Mouse (Mus musculus): ENCODE measurements at regions not wholly inside any gene's neighbourhood (a gene's known extent, or its start where the extent isn't known, plus 50 kb on each side); places are given as distances from the start of the nearest gene placed in this dataset.
A peak's percentile ranks its signal among the peaks of the same experiment; 100 is the strongest.

DNA sequence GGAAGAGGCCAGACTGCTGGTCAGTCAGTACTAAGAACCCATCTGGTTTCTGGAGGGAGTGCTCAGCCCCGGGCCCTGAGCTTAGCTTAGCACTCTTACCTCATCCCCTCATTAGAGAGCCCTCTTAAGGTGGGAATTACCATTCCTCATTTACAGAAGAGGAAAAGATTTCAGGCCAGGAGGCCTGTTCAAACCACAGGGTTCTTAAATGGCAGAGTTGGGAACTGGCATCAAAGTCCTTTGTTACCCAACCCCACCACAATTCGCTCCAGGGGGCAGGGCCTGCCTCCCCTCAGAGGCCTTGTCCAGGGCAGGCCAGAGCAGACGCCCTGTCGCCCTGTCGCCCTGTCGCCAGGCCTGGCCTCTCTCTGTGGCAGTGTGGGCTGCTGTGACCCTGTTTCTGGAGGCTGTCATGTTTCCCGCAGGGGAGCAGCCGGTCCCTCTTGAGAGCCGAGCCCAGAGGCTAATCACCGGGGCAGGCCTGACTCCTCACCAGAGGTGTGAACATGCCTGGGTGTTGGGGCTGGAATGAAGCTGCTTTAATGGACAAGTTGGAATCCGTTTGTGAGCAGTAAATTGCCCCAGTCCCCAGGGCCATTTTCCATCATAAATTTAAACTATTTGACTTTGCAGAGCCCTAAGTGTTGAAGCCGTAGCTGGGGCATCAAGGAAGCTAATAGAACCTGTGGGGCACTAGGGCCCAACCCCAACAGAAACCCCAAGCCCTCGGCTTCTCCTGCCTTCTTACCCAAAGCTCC, 116.9 kb upstream of the Haao start:
- Histone ChIP-seq H3K27me3 (ENCODE audit: control insufficient read depth, insufficient read depth, low read length) (no peaks in the 10 kb centered on the region), H3K27ac (ENCODE audit: insufficient read depth, low read depth, low read length) (no peak overlapping the region), H3K4me3 (ENCODE audit: low read depth, low read length) (no peak overlapping the region), H3K36me3 (ENCODE audit: control insufficient read depth, insufficient read depth, low read length) (no peaks in the 10 kb centered on the region), H3K4me1 (ENCODE audit: control insufficient read depth, insufficient read depth, insufficient read length, low read length) (peaks cover 18% of the 10 kb centered on the region)
- WGBS = 88% methylated on average over 13 of the region's 13 CpGs
- TF ChIP-seq CTCF (IDR thresholded peaks at IDR 0.05; ENCODE audit: extremely low read depth, insufficient read length, insufficient replicate concordance, low read depth, low read length) (no peak), POLR2A (IDR thresholded peaks at IDR 0.05; ENCODE audit: low read depth, low read length) (no peak)

- H3K36me3 ChIP-seq (ENCODE audit: control insufficient read depth, insufficient read depth, low read length) = no peaks in the 10 kb centered on the region
- peaks cover 19% of the 10 kb centered on the region; the same call in 1 of the 2 replicates for H3K4me1 ChIP-seq (ENCODE audit: control insufficient read depth, insufficient read depth, insufficient read length, low read length)
- H3K4me3 ChIP-seq (ENCODE audit: low read depth, low read length) = no peak overlapping the region
- H3K27me3 ChIP-seq (ENCODE audit: control insufficient read depth, insufficient read depth, low read length) = no peaks in the 10 kb centered on the region
- WGBS = 76% methylated on average over 8 of the region's 8 CpGs
- no peak overlapping the region for H3K27ac ChIP-seq (ENCODE audit: insufficient read depth, low read depth, low read length)
- TF ChIP-seq POLR2A (IDR thresholded peaks at IDR 0.05; ENCODE audit: low read depth, low read length) (no peak), CTCF (IDR thresholded peaks at IDR 0.05; ENCODE audit: extremely low read depth, insufficient read length, insufficient replicate concordance, low read depth, low read length) (no peak)
Observed at GRCm38 (mm10) chr17:83963561-83963960, 115.8 kb upstream of the Haao start.

- H3K4me3 ChIP-seq (ENCODE audit: low read depth, low read length) = no peak overlapping the region
- peaks cover 26% of the 10 kb centered on the region for H3K4me1 ChIP-seq (ENCODE audit: control insufficient read depth, insufficient read depth, insufficient read length, low read length)
- H3K27ac ChIP-seq (ENCODE audit: insufficient read depth, low read depth, low read length) = no peak overlapping the region
- WGBS = 27% methylated on average over 4 of the region's 4 CpGs
- no peaks in the 10 kb centered on the region for H3K27me3 ChIP-seq (ENCODE audit: control insufficient read depth, insufficient read depth, low read length)
- no peaks in the 10 kb centered on the region for H3K36me3 ChIP-seq (ENCODE audit: control insufficient read depth, insufficient read depth, low read length)
- no peak for TF ChIP-seq CTCF (IDR thresholded peaks at IDR 0.05; ENCODE audit: extremely low read depth, insufficient read length, insufficient replicate concordance, low read depth, low read length)
- no peak for TF ChIP-seq POLR2A (IDR thresholded peaks at IDR 0.05; ENCODE audit: low read depth, low read length)
Observed at GRCm38 (mm10) chr17:83962841-83963240, 115.1 kb upstream of the Haao start.

DNA sequence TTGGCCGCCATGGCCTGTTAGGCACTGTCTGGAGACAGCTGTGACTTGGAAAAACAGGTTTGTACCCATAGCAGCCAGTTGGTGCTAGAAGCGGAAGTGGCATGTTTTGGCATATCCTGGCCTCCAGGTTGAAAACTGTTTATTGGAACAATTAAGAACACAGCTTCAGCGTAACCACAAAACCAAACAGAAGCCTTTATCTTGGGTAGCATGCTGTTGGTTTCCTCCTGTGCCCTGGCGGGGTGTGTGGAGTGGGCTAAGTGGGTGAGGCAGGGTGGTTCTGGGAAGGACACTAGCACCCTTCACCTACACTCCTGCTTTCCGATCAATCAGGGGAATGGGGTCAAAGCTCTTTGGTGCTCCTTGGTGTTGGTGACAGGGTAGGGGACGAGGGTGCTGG, 114.4 kb upstream of the Haao start:
- H3K4me3 ChIP-seq (ENCODE audit: low read depth, low read length) = no peak overlapping the region
- TF ChIP-seq CTCF (IDR thresholded peaks at IDR 0.05; ENCODE audit: extremely low read depth, insufficient read length, insufficient replicate concordance, low read depth, low read length) = no peak
- no peak for TF ChIP-seq POLR2A (IDR thresholded peaks at IDR 0.05; ENCODE audit: low read depth, low read length)
- H3K36me3 ChIP-seq (ENCODE audit: control insufficient read depth, insufficient read depth, low read length) = no peaks in the 10 kb centered on the region
- H3K27ac ChIP-seq (ENCODE audit: insufficient read depth, low read depth, low read length) = no peak overlapping the region
- peaks cover 29% of the 10 kb centered on the region for H3K4me1 ChIP-seq (ENCODE audit: control insufficient read depth, insufficient read depth, insufficient read length, low read length)
- H3K27me3 ChIP-seq (ENCODE audit: control insufficient read depth, insufficient read depth, low read length) = no peaks in the 10 kb centered on the region
- WGBS = 87% methylated on average over 6 of the region's 6 CpGs

DNA sequence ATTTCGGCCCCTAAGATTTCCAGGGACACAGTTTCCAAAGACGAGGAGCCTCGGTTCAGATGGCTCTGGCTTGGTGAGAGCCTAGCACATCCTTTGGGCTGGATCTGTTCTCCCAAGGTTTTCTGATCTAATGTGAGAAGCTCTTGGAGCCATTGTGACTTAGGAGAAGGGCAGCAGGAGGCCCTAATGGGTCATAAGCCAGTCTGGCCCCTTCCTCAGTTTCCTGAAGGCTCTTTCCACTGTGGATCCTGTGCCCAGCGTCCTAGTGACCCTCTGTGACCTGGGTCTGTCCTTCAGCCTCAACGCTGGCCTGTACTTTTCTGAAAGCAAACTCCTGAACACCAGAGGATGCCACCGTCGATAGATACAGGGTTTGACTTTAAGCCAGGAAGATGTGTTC, 113.1 kb upstream of the Haao start:
- Histone ChIP-seq H3K4me3 (ENCODE audit: low read depth, low read length) (no peak overlapping the region), H3K27ac (ENCODE audit: insufficient read depth, low read depth, low read length) (peak overlapping the region; percentile 92; the same call in 1 of the 2 replicates), H3K27me3 (ENCODE audit: control insufficient read depth, insufficient read depth, low read length) (no peaks in the 10 kb centered on the region), H3K36me3 (ENCODE audit: control insufficient read depth, insufficient read depth, low read length) (no peaks in the 10 kb centered on the region), H3K4me1 (ENCODE audit: control insufficient read depth, insufficient read depth, insufficient read length, low read length) (peaks cover 39% of the 10 kb centered on the region)
- 81% methylated on average over 7 of the region's 7 CpGs for WGBS
- no peak for TF ChIP-seq CTCF (IDR thresholded peaks at IDR 0.05; ENCODE audit: extremely low read depth, insufficient read length, insufficient replicate concordance, low read depth, low read length)

- no peak overlapping the region for H3K4me3 ChIP-seq (ENCODE audit: low read depth, low read length)
- TF ChIP-seq CTCF (IDR thresholded peaks at IDR 0.05; ENCODE audit: extremely low read depth, insufficient read length, insufficient replicate concordance, low read depth, low read length) (no peak), POLR2A (IDR thresholded peaks at IDR 0.05; ENCODE audit: low read depth, low read length) (no peak)
- H3K27ac ChIP-seq (ENCODE audit: insufficient read depth, low read depth, low read length) = peak overlapping the region; percentile 92
- no peaks in the 10 kb centered on the region for H3K36me3 ChIP-seq (ENCODE audit: control insufficient read depth, insufficient read depth, low read length)
- no peaks in the 10 kb centered on the region for H3K27me3 ChIP-seq (ENCODE audit: control insufficient read depth, insufficient read depth, low read length)
- peaks cover 45% of the 10 kb centered on the region for H3K4me1 ChIP-seq (ENCODE audit: control insufficient read depth, insufficient read depth, insufficient read length, low read length)
- 26% methylated on average over 3 of the region's 3 CpGs for WGBS
Observed at GRCm38 (mm10) chr17:83960158-83960557, 112.4 kb upstream of the Haao start.

GRCm38 (mm10) chr17:83959159-83959848, 111.5 kb upstream of the Haao start:
- 20% methylated on average over 9 of the region's 9 CpGs for WGBS
- peaks cover 53% of the 10 kb centered on the region for H3K4me1 ChIP-seq (ENCODE audit: control insufficient read depth, insufficient read depth, insufficient read length, low read length)
- no peak for TF ChIP-seq POLR2A (IDR thresholded peaks at IDR 0.05; ENCODE audit: low read depth, low read length)
- TF ChIP-seq CTCF (IDR thresholded peaks at IDR 0.05; ENCODE audit: extremely low read depth, insufficient read length, insufficient replicate concordance, low read depth, low read length) = no peak

More at GRCm38 (mm10) chr17:83959159-83959848, 111.5 kb upstream of the Haao start:
- Histone ChIP-seq H3K27me3 (ENCODE audit: control insufficient read depth, insufficient read depth, low read length) (no peaks in the 10 kb centered on the region), H3K4me3 (ENCODE audit: low read depth, low read length) (peak overlapping the region; percentile 3; the same call in 1 of the 2 replicates), H3K36me3 (ENCODE audit: control insufficient read depth, insufficient read depth, low read length) (no peaks in the 10 kb centered on the region), H3K27ac (ENCODE audit: insufficient read depth, low read depth, low read length) (peak overlapping the region; percentile 92)

Data from small intestine, adult 2 months (tissue).